Mouse (Mus musculus): ENCODE measurements around the gene Gm45808.

GRCm38 (mm10) chr7:45420615-45420919 is 66.0 kb downstream of the Gm45808 start, which contains the start of gene Lhb:
- no peak for TF ChIP-seq CTCF (IDR thresholded peaks at IDR 0.05; ENCODE audit: control insufficient read depth, insufficient read depth, insufficient read length)
- TF ChIP-seq MYOG (IDR thresholded peaks at IDR 0.05; ENCODE audit: control insufficient read depth, extremely low read depth, insufficient read length): no peak
- no peak for TF ChIP-seq FOSL1 (IDR thresholded peaks at IDR 0.05; ENCODE audit: insufficient read depth, low read length, poor library complexity, severe bottlenecking)
- no peak for TF ChIP-seq MYOD1 (IDR thresholded peaks at IDR 0.05; ENCODE audit: control insufficient read depth, insufficient read length, low read depth)
- no peak for TF ChIP-seq USF1 (IDR thresholded peaks at IDR 0.05; ENCODE audit: low read depth)
- no peak for TF ChIP-seq MAX (IDR thresholded peaks at IDR 0.05)
